Mouse (Mus musculus) hindlimb bud, embryonic 11.5 days (tissue): Measurements from ENCODE around the gene Mrc2.

Source experiments
- DNase-seq: peaks from one replicate; pipeline ENCODE4 v3.0.0-alpha.2; 2012; ENCODE audit warnings: low read depth, low spot score; ENCODE audit errors: extremely low spot score

Gene Mrc2

GRCm38 (mm10) chr11:105349780-105350324, 57.4 kb downstream of the Mrc2 start:
- DNase-seq, result no peak

GRCm38 (mm10) chr11:105350643-105351042, 58.2 kb downstream of the Mrc2 start:
- no peak for DNase-seq

DNA sequence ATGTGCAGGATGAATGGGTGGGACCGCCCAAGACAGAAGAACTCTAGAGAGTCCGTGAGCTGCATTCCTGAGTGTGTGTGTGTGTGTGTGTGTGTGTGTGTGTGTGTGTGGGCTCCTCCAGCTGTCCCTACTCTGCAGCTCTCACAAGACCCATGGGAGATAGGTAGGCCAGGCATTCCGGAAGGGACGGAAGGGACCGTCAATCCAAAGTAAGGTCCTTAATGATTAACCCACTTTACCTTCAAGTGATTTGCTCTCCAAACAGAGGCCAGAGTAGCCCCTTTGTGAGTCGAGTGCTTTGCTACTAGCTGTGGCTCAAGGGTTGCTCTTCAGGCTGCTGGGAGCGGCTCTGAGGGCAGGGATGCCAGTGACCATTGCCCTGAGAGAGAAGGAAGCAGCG, 59.7 kb downstream of the Mrc2 start:
- DNase-seq, result no peak

- no peak for DNase-seq
Observed at GRCm38 (mm10) chr11:105352954-105353890, 60.8 kb downstream of the Mrc2 start.

DNA sequence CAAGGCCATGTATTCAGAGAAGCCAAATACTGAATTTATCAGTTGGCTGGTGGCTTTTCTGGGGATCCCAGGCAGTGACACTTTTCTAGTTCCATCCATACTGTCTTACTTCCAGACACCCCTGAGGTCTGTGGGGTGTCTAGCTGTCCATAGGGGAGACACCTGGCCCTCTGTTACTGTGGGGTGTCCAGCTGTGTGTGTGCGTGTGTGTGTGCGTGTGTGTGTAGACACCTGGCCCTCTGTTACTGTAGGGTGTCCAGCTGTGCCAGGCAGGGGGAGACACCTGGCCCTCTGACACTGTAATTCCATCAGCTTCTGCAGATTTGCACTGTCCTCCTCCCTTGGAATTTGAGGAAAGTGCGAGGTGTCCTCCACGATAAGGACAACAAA, 61.4 kb downstream of the Mrc2 start:
- DNase-seq, result no peak

DNA sequence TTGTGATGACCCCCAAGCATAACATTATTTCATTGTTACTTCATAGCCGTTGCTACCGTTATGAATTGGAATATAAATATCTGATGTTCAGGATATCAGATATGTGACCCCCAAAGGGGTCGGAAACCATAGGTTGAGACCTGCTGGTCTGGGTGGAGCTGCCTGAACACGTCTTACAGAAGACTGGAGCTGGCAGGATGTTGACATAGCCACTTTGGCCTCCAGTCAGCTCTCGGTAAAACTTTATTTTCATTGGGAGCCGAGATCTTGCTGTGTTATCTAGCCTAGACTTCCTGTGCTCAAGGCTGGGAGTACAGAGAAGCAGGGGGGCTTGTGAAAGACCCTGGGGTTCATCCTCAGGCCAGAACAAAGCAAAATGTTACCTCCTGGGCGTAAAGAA, 63.9 kb downstream of the Mrc2 start:
- no peak for DNase-seq

- no peak for DNase-seq
Observed at GRCm38 (mm10) chr11:105362041-105362765, 69.8 kb downstream of the Mrc2 start.

DNA sequence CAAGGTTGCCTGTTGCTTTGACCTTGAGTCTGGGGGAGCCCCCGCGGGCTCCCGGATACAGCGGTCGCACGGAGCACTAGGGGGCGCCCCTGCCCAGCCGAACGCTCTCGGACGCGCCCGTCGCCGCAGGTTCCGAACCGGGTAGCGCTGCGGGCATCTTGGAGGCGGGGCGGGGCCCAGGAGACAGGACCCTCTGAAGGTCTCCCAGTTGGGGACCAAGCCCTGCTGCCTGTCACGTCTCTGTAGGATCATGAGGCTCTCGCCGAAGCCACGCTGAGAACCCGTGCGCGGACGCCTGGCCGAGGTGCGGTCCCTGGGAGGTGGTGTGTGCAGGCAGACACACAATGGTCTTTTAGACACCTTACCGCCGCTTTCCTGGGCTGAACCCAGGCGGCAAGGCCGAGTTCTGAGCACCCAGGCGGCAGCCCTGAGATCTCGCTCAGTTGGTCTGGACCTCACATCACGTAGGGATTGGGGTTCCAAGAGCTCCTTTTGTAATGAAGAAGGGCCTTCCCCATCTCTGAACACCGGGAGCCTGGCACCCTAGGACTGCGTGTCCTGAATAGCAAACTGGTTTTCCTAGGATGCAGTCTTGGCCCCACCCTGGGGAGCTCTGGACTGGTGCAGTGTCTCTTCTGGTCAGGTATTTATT, 70.6 kb downstream of the Mrc2 start:
- DNase-seq, result no peak

- no peak for DNase-seq
Observed at GRCm38 (mm10) chr11:105363598-105364385, 71.3 kb downstream of the Mrc2 start.

GRCm38 (mm10) chr11:105364386-105365065, 72.1 kb downstream of the Mrc2 start:
- no peak for DNase-seq

DNA sequence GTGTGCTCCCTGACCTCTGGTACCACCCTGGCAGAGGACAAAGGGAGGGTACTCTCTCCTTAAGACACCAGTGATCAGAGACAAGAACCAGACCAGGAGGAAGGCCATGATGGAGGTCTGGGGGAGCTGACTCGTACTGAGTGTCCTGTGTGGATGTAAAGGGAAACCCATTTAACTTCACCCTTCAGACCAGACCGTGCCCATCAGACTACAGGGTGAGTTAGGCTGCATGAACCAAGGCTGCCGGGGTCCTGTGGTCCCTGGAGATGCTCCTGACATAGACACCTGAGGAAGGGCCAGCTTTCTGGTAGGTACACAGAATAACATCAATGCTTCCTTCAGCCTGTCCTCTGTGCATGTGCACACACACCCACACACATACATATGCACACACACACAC, 73.2 kb downstream of the Mrc2 start:
- DNase-seq, result no peak

DNA sequence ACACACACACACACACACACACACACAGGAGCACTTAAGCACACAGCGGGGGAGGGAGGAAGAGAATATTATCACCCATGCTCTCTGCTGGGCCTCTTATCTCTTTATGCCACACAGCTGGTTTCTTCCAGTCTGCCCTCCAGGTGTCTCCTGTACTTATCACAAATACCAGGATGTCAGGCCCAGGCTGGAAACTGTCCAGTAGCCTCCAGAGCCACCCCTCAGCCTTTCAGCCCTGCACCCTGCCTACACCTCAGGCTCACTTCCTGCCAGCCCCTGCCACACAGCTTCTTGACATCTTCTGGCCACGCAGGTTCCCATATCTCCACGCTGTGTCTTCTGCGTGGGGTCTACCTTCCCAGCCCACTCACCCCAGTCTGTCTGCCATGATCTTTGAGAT, 73.6 kb downstream of the Mrc2 start:
- DNase-seq, result no peak

DNA sequence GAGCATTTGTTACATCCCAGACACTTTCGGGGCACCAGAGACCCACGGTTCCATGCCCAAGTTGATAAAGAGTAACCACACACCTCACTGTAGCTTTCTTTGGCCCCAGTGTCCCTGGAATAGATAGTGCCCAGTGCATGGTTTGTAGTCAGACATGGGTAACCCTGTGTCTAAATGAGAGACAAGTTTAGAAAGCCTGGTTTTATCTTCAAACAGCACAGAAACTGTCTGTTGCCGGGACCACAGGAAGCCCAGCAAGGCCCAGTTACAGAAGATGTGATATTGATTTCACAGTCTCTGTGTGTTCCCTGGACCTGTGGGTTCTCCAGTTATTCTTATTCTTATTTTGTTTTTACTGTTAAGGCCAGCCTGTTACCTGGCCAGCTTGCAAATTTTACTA, 74.7 kb downstream of the Mrc2 start:
- no peak for DNase-seq

- DNase-seq, result no peak
Observed at GRCm38 (mm10) chr11:105368833-105369232, 76.4 kb downstream of the Mrc2 start.

- no peak for DNase-seq
Observed at GRCm38 (mm10) chr11:105369526-105370386, 77.3 kb downstream of the Mrc2 start.

DNA sequence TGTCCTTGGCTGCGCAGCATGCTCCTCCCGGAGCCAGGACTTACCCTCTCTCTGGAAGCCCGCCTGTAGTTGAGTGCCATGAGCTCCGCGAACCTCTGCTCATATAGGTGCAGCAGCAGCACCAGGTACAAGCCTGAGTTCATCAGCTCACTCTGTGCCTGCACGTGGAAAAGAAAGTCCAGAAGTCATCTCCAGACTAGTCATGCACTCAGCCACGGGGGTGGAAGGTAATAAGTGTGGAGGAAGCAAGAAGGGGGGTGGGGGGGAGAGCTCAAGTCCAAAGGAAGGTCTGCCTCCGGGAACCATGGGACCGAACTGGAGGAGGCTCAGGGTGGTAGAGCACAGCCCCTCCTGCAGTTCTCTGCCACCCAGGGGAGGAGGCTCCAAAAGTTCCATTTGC, 79.4 kb downstream of the Mrc2 start:
- no peak for DNase-seq

- no peak for DNase-seq
Observed at GRCm38 (mm10) chr11:105373881-105374280, 81.4 kb downstream of the Mrc2 start.

- DNase-seq, result no peak
Observed at GRCm38 (mm10) chr11:105374526-105375175, 82.2 kb downstream of the Mrc2 start.

DNA sequence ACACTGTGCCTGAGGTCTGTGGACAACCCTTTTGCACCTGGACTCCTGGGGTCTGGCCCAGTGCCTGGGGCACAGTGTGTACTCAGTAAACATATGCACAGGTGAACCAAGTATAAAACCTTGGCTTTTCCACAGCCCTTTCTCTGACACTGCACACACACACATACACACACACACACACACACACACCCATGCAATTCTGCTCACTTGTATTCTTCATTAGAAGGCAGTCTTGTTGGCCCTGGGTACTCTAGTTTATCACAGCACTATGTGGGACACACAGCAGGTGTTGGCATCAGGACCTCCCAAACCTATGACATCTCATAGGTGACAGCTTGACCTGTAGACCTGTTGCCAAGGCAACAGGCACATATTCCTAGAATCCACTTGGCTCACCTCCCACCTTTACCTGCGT, 83.4 kb downstream of the Mrc2 start:
- DNase-seq, result no peak
